Mouse (Mus musculus) forebrain, embryonic 14.5 days (tissue): ENCODE data around the gene Snx15. TPM values are rescaled to one million over a fixed set of nuclear protein-coding genes. Genes with fewer than 3 reads are reported as not detected.

Source experiments
- ATAC-seq: fragments of 200-750 bp; cut with Nextera tagmentation; 2 replicates; pipeline ENCODE4 v1.8.0; 2017; ENCODE audit warnings: mild to moderate bottlenecking, moderate library complexity
- DNase-seq: peaks from one replicate; pipeline ENCODE4 v3.0.0-alpha.2; 2015; ENCODE audit warnings: low spot score
- H3K27ac ChIP-seq: fragments of 300-500 bp; sonication (generic); 2 replicates; pipeline ENCODE4 v1.5.1; 2014; ENCODE audit warnings: low read depth, mild to moderate bottlenecking, control low read depth, low read length, moderate library complexity
- H3K27me3 ChIP-seq: fragments of 300-500 bp; sonication (generic); replicated peaks from 2 replicates; pipeline ENCODE4 v1.6.1; 2014; ENCODE audit warnings: low read length, control low read depth, mixed read lengths; ENCODE audit not compliant: control insufficient read depth, insufficient read depth
- H3K36me3 ChIP-seq: fragments of 300-500 bp; sonication (generic); 2 replicates; pipeline ENCODE4 v1.6.1; 2014; ENCODE audit warnings: low read length, control low read depth; ENCODE audit not compliant: control insufficient read depth, insufficient read depth
- H3K4me1 ChIP-seq: fragments of 300-500 bp; sonication (generic); 2 replicates; pipeline ENCODE4 v1.6.1; 2014; ENCODE audit warnings: antibody characterized with exemption, low read length, control low read depth; ENCODE audit not compliant: control insufficient read depth, insufficient read depth
- H3K4me2 ChIP-seq: fragments of 300-500 bp; sonication (generic); 2 replicates; pipeline ENCODE4 v1.6.1; 2014; ENCODE audit warnings: mild to moderate bottlenecking, control low read depth, low read length
- H3K4me3 ChIP-seq: fragments of 300-500 bp; sonication (generic); 2 replicates; pipeline ENCODE4 v1.5.1; 2014; ENCODE audit warnings: low read depth, low read length, control low read depth
- H3K9ac ChIP-seq: fragments of 300-500 bp; sonication (generic); 2 replicates; pipeline ENCODE4 v1.6.1; 2014; ENCODE audit warnings: mild to moderate bottlenecking, low read length, control low read depth, moderate library complexity
- H3K9me3 ChIP-seq: fragments of 300-500 bp; sonication (generic); replicated peaks from 2 replicates; pipeline ENCODE4 v1.6.1; 2016; ENCODE audit warnings: low read length, control low read depth, mixed read lengths; ENCODE audit not compliant: control insufficient read depth
- WGBS: fragments of 180-500 bp; shearing (Covaris S2); extraction: QIAGEN DNeasy Blood & Tissue Kit; methylation state at CpG from one replicate; pipeline ENCODE4 v1.1.7; 2014; 5-methylcytosine and 5-hydroxymethylcytosine counted together
- polyA plus RNA-seq: library from polyadenylated mRNA; unstranded; fragments of >200 nt; fragmentation: Nextera tagmentation; extraction: Ambion mirVana; gene quantifications from 2 replicates; pipeline ENCODE4 v1.2.1, GENCODE M21; 2014

Snx15 gene
- polyA plus RNA-seq, 1 experiment from 2014 or later, result 45.6 TPM

DNA sequence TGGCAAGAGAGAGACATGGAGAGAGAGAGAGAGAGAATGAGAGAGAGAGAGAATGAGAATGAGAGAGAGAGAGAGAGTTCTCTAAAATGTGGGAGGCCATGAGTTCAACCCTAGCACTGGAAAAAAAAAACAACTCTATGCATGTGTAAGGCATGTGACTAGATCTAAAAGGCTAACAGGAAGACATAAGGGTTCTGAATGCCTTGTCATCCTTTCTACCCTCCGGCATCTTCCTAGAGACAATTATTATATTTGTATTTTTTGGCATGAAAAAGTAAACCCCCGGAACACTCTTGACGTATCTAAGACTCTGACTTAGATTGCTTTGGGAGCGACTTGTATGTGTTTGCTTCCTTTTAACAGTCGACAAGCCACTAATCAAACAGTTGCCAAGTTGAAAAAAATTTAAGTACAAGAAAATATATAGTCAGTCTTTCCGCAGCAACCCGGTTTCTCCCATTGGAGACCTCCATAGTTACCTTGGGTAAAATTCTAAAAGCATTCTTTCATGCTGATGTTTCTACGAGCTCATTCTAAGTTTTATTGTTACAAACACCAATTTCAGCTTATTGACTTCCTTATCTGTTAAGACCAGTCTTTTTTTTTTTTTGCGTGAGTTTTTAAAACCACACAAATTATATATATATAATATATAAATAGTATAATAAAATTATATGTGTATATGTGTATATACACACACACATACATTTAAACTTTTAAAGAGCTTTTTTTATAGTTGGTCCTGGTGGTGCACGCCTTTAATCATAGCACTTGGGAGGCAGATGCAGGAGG lies 1.1 kb downstream of the Snx15 start:
- Histone ChIP-seq H3K27me3 (no peaks in the 10 kb centered on the region), H3K27ac (no peak overlapping the region), H3K9ac (peak overlapping the region; percentile 70; the same call in 1 of the 2 replicates), H3K4me2 (peak overlapping the region; percentile 63), H3K4me3 (peak overlapping the region; percentile 46), H3K36me3 (0 out of 2 replicates have a peak, but pooled peaks cover 5% of the 10 kb centered on the region), H3K4me1 (peaks cover 3% of the 10 kb centered on the region; the same call in 1 of the 2 replicates), H3K9me3 (no peaks in the 10 kb centered on the region)
- no peak for DNase-seq
- no peak for ATAC-seq
- 75% methylated on average over 10 of the region's 10 CpGs for WGBS

DNA sequence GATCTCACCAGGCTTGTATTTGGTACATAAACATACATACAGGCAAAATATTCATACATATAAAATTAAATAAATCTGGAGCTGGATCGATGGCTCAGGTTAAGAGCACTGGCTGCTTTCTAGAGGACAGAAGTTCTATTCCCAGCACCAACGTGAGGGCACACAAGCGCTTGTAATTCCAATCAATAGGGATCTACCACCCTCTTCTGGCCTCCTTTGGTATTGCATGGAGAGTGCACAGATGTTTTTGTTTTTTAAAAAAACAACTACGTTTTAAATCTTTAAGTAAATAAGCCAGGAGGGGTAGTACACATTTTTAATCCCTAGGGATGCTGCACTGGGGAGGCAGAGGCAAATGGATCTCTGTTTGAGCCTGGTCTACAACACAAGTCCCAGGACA lies 1.8 kb downstream of the Snx15 start:
- no peaks in the 10 kb centered on the region for H3K9me3 ChIP-seq
- H3K4me1 ChIP-seq, result peaks cover 3% of the 10 kb centered on the region; the same call in 1 of the 2 replicates
- no peak overlapping the region for H3K9ac ChIP-seq
- no peak for ATAC-seq
- H3K4me2 ChIP-seq, result no peak overlapping the region
- no peak overlapping the region for H3K27ac ChIP-seq
- H3K4me3 ChIP-seq, result no peak overlapping the region
- no peaks in the 10 kb centered on the region for H3K27me3 ChIP-seq
- 0 out of 2 replicates have a peak, but pooled peaks cover 5% of the 10 kb centered on the region for H3K36me3 ChIP-seq
- peak; percentile 57 for DNase-seq
- WGBS, result 28% methylated on average over 4 of the region's 4 CpGs

- Histone ChIP-seq H3K27ac (no peak overlapping the region), H3K4me1 (peaks cover 3% of the 10 kb centered on the region; the same call in 1 of the 2 replicates), H3K36me3 (0 out of 2 replicates have a peak, but pooled peaks cover 5% of the 10 kb centered on the region), H3K9ac (no peak overlapping the region), H3K4me3 (no peak overlapping the region), H3K9me3 (no peaks in the 10 kb centered on the region), H3K27me3 (no peaks in the 10 kb centered on the region), H3K4me2 (no peak overlapping the region)
- DNase-seq, result no peak
- ATAC-seq, result no peak
- 73% methylated on average over 2 of the region's 2 CpGs for WGBS
These were observed 3.2 kb downstream of the Snx15 start for GRCm38 (mm10) chr19:6124898-6125297.

- Histone ChIP-seq H3K36me3 (0 out of 2 replicates have a peak, but pooled peaks cover 5% of the 10 kb centered on the region), H3K9me3 (no peaks in the 10 kb centered on the region), H3K4me3 (no peak overlapping the region), H3K27me3 (no peaks in the 10 kb centered on the region), H3K9ac (no peak overlapping the region), H3K4me1 (peaks cover 5% of the 10 kb centered on the region; the same call in 1 of the 2 replicates), H3K27ac (peak overlapping the region; percentile 27; the same call in 1 of the 2 replicates), H3K4me2 (no peak overlapping the region)
- DNase-seq (peak; percentile 35), ATAC-seq (no peak)
- WGBS, result 68% methylated on average over 8 of the region's 8 CpGs
These were observed 4.8 kb downstream of the Snx15 start for GRCm38 (mm10) chr19:6123330-6123729.

DNA sequence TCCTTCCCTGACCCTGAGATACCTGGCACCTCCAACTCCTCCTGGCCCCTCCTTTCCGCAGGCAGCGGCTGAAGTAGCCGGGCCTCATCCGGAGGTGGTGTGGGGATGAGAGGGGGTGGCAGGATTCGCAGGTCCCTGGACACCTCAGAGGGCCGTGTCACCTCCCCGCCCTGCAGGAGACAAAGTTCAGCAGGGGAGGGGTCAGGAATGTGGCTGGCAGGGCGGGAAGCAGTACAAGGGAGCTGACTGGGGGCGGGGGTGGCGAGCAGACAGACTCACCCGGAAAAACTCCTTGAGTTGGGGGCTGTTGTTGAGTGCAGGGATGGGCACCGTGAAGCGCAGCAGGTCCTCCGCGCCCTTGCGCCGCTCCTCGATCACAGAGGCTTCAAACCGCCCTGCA lies 6.3 kb downstream of the Snx15 start:
- DNase-seq, result no peak
- no peaks in the 10 kb centered on the region for H3K27me3 ChIP-seq
- 31% methylated on average over 19 of the region's 19 CpGs for WGBS
- ATAC-seq, result no peak
- H3K9ac ChIP-seq, result no peak overlapping the region
- peaks cover 12% of the 10 kb centered on the region for H3K4me1 ChIP-seq
- H3K4me3 ChIP-seq, result no peak overlapping the region
- 0 out of 2 replicates have a peak, but pooled peaks cover 5% of the 10 kb centered on the region for H3K36me3 ChIP-seq
- no peak overlapping the region for H3K27ac ChIP-seq
- no peaks in the 10 kb centered on the region for H3K9me3 ChIP-seq
- H3K4me2 ChIP-seq, result no peak overlapping the region

GRCm38 (mm10) chr19:6118677-6119185 lies 9.4 kb downstream of the Snx15 start:
- peak overlapping the region; percentile 90 for H3K27ac ChIP-seq
- H3K9me3 ChIP-seq, result no peaks in the 10 kb centered on the region
- WGBS, result 1% methylated on average over 8 of the region's 8 CpGs
- peaks cover 29% of the 10 kb centered on the region for H3K36me3 ChIP-seq
- peak overlapping the region; percentile 81 for H3K4me3 ChIP-seq
- peak overlapping the region; percentile 86 for H3K9ac ChIP-seq
- ATAC-seq, result peak; percentile 54
- H3K27me3 ChIP-seq, result no peaks in the 10 kb centered on the region
- DNase-seq, result no peak
- peaks cover 13% of the 10 kb centered on the region for H3K4me1 ChIP-seq
- H3K4me2 ChIP-seq, result peak overlapping the region; percentile 86

DNA sequence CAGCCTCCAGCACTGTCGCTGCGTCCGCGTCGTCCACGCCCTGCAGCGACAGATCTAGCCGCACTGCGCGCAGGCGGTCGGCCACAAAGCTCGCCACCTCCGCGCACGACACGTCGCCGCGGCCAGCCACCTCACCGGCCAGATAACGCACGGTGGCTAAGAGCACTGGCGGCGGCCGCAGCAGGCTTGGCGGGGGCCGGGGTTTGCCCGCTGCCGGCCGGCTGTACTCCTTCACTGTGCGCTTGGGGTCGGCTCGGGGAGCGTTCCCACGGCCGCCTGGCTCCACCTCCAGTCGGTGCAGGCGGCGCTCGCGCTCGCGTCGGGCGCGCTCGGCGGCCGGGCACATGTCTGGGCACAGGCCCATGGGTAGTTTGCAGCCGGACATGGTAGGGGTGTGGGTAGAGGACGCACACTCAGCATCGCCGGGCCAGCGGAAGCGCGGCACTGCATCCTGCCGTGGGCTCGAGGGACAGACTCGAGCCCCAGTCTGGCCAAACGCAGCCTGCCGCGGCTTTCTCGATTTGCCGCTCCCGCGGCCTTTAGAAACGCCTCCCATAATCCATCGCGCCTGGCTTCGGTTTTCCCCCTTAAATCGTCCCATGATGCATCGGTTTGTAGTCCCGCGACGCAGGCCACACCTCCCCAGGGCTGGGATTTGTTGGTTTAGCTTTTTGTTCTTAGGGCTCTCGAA lies 10.0 kb downstream of the Snx15 start, which contains the start of gene Sac3d1:
Gene Sac3d1 (minus strand): TSS at position 665 of the 691 bp plus-strand sequence.
- Histone ChIP-seq H3K4me1 (peaks cover 13% of the 10 kb centered on the region), H3K4me2 (peak within 1 kb of the TSS; percentile 86), H3K36me3 (peaks cover 31% of the 10 kb centered on the region), H3K4me3 (peak within 1 kb of the TSS; percentile 81), H3K9ac (peak within 1 kb of the TSS; percentile 86), H3K27ac (peak within 1 kb of the TSS; percentile 90), H3K27me3 (no peaks in the 10 kb centered on the region), H3K9me3 (no peaks in the 10 kb centered on the region)
- DNase-seq (peak; percentile 98), ATAC-seq (peak; percentile 92)
- under 1% methylated on average over 73 of the region's 77 CpGs for WGBS

- peaks cover 37% of the 10 kb centered on the region for H3K36me3 ChIP-seq
- DNase-seq (no peak), ATAC-seq (no peak)
- H3K4me1 ChIP-seq, result peaks cover 13% of the 10 kb centered on the region
- peak overlapping the region; percentile 86 for H3K4me2 ChIP-seq
- H3K9me3 ChIP-seq, result no peaks in the 10 kb centered on the region
- no peaks in the 10 kb centered on the region for H3K27me3 ChIP-seq
- WGBS, result 6% methylated on average over 32 of the region's 32 CpGs
- peak overlapping the region; percentile 86 for H3K9ac ChIP-seq
- peak overlapping the region; percentile 90 for H3K27ac ChIP-seq
- H3K4me3 ChIP-seq, result peak overlapping the region; percentile 81
These were observed 10.6 kb downstream of the Snx15 start for GRCm38 (mm10) chr19:6117346-6117985.
